Mouse (Mus musculus): ENCODE data around the gene Haus8. TPM values are rescaled to one million over a fixed set of nuclear protein-coding genes. Genes with fewer than 3 reads are reported as not detected.
"Not testable (repeated sequence)": the region's sequence is repeated elsewhere in the genome, so short reads cannot be mapped to it uniquely, and the experiment has no call there.

Haus8 gene
- polyA plus RNA-seq, 1 experiment from 2014 or later: 66.3 TPM

DNA sequence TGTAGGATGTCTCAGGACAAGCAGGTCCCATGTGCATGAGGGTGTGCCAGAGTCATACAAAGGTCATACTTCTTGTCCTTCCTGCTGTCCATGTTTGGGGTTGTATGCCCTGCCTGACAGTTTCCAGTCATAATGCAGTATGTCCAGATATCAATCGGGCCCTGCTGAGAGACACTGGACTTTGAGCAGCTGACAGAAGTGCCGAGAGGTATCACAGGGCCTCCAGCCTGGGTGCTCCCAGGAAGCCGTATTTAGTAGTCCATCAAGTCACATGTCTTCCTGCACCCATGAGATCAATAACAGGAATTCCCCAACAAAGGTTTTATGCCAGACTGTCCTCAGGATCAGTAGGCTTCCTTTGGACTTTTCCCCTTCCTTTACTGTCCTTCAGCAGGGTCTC is 27.0 kb upstream of the Haus8 start:
- no peaks in the 10 kb centered on the region for H3K27me3 ChIP-seq (replicated peaks; ENCODE audit: low read depth, poor library complexity, severe bottlenecking)
- peaks cover 74% of the 10 kb centered on the region for H3K36me3 ChIP-seq (replicated peaks)
- peaks cover 12% of the 10 kb centered on the region; the same call in 1 of the 2 replicates for H3K9me3 ChIP-seq
- no peak for DNase-seq (ENCODE audit: low spot score)
- H3K4me3 ChIP-seq: no peak overlapping the region
- no peaks in the 10 kb centered on the region for H3K4me1 ChIP-seq
- H3K27ac ChIP-seq (replicated peaks): no peak overlapping the region
- WGBS: 93% methylated on average over 3 of the region's 3 CpGs

GRCm38 (mm10) chr8:71297439-71297838 is 24.7 kb upstream of the Haus8 start:
- no peak overlapping the region for H3K4me3 ChIP-seq
- WGBS: 84% methylated on average over 1 of the region's 1 CpGs
- H3K27me3 ChIP-seq (replicated peaks; ENCODE audit: low read depth, poor library complexity, severe bottlenecking): no peaks in the 10 kb centered on the region
- no peak for DNase-seq (ENCODE audit: low spot score)
- no peak overlapping the region for H3K27ac ChIP-seq (replicated peaks)
- no peaks in the 10 kb centered on the region for H3K4me1 ChIP-seq
- H3K36me3 ChIP-seq (replicated peaks): peaks cover 76% of the 10 kb centered on the region
- H3K9me3 ChIP-seq: 0 out of 2 replicates have a peak, but pooled peaks cover 1% of the 10 kb centered on the region

GRCm38 (mm10) chr8:71296784-71297183 is 24.1 kb upstream of the Haus8 start:
- peaks cover 74% of the 10 kb centered on the region for H3K36me3 ChIP-seq (replicated peaks)
- no peaks in the 10 kb centered on the region for H3K27me3 ChIP-seq (replicated peaks; ENCODE audit: low read depth, poor library complexity, severe bottlenecking)
- no peak for DNase-seq (ENCODE audit: low spot score)
- H3K27ac ChIP-seq (replicated peaks): no peak overlapping the region
- H3K4me3 ChIP-seq: no peak overlapping the region
- H3K4me1 ChIP-seq: no peaks in the 10 kb centered on the region
- no peaks in the 10 kb centered on the region for H3K9me3 ChIP-seq
- WGBS: 93% methylated on average over 2 of the region's 2 CpGs

DNA sequence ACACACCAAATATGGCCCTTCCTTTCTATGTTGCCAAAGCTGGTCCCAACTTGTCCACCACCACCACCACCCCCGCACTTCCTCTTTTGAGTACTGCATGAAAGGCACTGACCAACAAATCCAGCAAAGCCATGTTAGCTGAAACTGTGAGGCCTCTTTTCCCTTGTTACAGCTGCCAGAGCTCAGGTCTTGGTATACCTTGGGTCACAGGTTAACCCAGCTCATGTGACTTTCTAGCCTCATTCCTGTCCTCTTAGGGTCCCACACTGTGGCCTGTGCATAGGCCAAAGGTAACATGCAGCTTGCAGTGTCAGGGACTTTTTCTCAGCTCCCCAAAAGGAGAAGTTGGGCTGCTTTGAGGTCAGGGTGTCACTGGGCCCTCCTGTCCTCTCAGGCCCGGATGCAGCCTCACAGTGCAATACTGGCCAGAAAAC is 23.5 kb upstream of the Haus8 start:
- Histone ChIP-seq H3K27me3 (replicated peaks; ENCODE audit: low read depth, poor library complexity, severe bottlenecking) (no peaks in the 10 kb centered on the region), H3K27ac (replicated peaks) (no peak overlapping the region), H3K4me1 (no peaks in the 10 kb centered on the region), H3K9me3 (no peaks in the 10 kb centered on the region), H3K4me3 (no peak overlapping the region), H3K36me3 (replicated peaks) (peaks cover 77% of the 10 kb centered on the region)
- 92% methylated on average over 2 of the region's 2 CpGs for WGBS
- DNase-seq (ENCODE audit: low spot score): no peak

DNA sequence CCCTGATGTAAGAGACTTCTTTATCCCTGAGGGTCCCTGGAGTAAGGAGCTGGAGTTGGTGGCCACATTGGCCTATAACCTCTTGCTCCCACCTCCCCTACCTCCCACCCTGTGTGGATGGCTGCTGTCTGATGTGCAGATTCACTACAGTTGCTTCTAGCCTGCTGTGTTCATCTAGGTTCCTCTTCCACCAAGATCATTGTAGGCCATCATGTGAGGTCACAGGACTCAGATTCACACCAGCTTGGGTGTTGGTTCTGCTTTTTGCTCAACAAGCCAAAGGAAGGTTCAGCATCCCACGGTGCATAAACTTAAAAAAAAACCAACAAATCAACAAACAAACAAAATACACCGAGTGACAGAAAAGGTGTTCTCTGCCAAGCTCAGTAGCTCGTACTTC is 21.2 kb upstream of the Haus8 start:
- peaks cover 91% of the 10 kb centered on the region for H3K36me3 ChIP-seq (replicated peaks)
- 87% methylated on average over 3 of the region's 3 CpGs for WGBS
- not testable (repeated sequence) for DNase-seq (ENCODE audit: low spot score); H3K27ac ChIP-seq (replicated peaks); H3K27me3 ChIP-seq (replicated peaks; ENCODE audit: low read depth, poor library complexity, severe bottlenecking); H3K4me1 ChIP-seq; H3K9me3 ChIP-seq; H3K4me3 ChIP-seq

GRCm38 (mm10) chr8:71291351-71291750 is 18.6 kb upstream of the Haus8 start:
- Histone ChIP-seq H3K27ac (replicated peaks) (no peak overlapping the region), H3K36me3 (replicated peaks) (peaks cover 76% of the 10 kb centered on the region), H3K9me3 (no peaks in the 10 kb centered on the region), H3K4me3 (no peak overlapping the region), H3K27me3 (replicated peaks; ENCODE audit: low read depth, poor library complexity, severe bottlenecking) (no peaks in the 10 kb centered on the region), H3K4me1 (no peaks in the 10 kb centered on the region)
- no peak for DNase-seq (ENCODE audit: low spot score)
- WGBS: 95% methylated on average over 6 of the region's 6 CpGs

GRCm38 (mm10) chr8:71290911-71291310 is 18.2 kb upstream of the Haus8 start:
- Histone ChIP-seq H3K4me1 (no peaks in the 10 kb centered on the region), H3K27ac (replicated peaks) (no peak overlapping the region), H3K4me3 (no peak overlapping the region), H3K36me3 (replicated peaks) (peaks cover 72% of the 10 kb centered on the region), H3K9me3 (no peaks in the 10 kb centered on the region), H3K27me3 (replicated peaks; ENCODE audit: low read depth, poor library complexity, severe bottlenecking) (no peaks in the 10 kb centered on the region)
- no peak for DNase-seq (ENCODE audit: low spot score)
- WGBS: 97% methylated on average over 10 of the region's 10 CpGs

GRCm38 (mm10) chr8:71290211-71290610 is 17.5 kb upstream of the Haus8 start:
- 94% methylated on average over 21 of the region's 21 CpGs for WGBS
- Histone ChIP-seq H3K36me3 (replicated peaks) (peaks cover 68% of the 10 kb centered on the region), H3K27me3 (replicated peaks; ENCODE audit: low read depth, poor library complexity, severe bottlenecking) (no peaks in the 10 kb centered on the region), H3K4me3 (no peak overlapping the region), H3K4me1 (no peaks in the 10 kb centered on the region), H3K27ac (replicated peaks) (no peak overlapping the region), H3K9me3 (no peaks in the 10 kb centered on the region)
- DNase-seq (ENCODE audit: low spot score): no peak

DNA sequence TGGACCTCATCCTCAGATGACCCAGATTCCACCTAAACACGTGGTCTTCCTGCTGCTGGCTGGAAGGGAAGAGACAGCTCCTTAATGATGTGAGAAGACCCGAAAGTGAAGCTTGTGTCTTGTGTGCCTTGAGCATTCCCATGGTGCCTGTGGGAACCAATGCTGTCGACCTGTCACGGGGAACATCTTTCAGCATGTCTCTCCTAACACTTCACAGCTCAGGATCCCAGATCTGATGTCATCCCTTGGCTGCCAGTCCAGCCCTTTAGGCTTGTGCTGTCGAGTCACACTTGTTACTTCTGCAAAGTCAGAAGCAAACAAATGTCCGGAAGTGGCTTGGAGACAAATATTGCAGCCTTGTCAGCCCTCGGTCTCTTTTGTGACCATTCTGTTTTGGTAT is 16.4 kb upstream of the Haus8 start:
- 90% methylated on average over 7 of the region's 7 CpGs for WGBS
- H3K9me3 ChIP-seq: no peaks in the 10 kb centered on the region
- H3K4me1 ChIP-seq: no peaks in the 10 kb centered on the region
- peaks cover 57% of the 10 kb centered on the region for H3K36me3 ChIP-seq (replicated peaks)
- DNase-seq (ENCODE audit: low spot score): no peak
- no peaks in the 10 kb centered on the region for H3K27me3 ChIP-seq (replicated peaks; ENCODE audit: low read depth, poor library complexity, severe bottlenecking)
- H3K4me3 ChIP-seq: no peak overlapping the region
- no peak overlapping the region for H3K27ac ChIP-seq (replicated peaks)

DNA sequence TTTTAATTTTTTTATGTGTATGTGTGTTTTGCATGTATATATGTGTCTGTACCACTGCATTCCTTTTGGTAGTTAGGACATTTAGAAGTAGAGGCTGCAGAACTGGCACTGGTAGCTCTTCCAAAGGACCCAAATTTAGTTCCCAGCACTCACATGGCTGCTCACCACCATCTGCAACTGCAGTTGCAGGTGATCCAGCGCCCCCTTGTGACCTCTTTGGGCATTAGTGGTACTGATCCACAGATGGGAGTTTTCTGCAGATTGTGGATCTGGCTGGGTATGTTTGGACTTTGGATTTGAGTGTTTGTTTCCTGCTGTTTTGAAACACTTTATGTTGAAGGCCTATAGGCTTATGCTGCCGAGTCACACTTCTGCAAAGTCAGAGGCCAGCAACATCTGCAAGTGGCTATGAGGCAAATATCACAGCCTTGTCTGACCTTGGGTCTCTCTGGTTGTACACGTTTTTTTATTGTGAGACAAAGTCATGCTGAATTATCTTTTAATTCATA is 15.8 kb upstream of the Haus8 start:
- no peaks in the 10 kb centered on the region for H3K27me3 ChIP-seq (replicated peaks; ENCODE audit: low read depth, poor library complexity, severe bottlenecking)
- H3K4me1 ChIP-seq: no peaks in the 10 kb centered on the region
- peaks cover 52% of the 10 kb centered on the region for H3K36me3 ChIP-seq (replicated peaks)
- H3K4me3 ChIP-seq: no peak overlapping the region
- no peaks in the 10 kb centered on the region for H3K9me3 ChIP-seq
- DNase-seq (ENCODE audit: low spot score): no peak
- no peak overlapping the region for H3K27ac ChIP-seq (replicated peaks)
- WGBS: 60% methylated on average over 3 of the region's 3 CpGs

GRCm38 (mm10) chr8:71286223-71286622 is 13.5 kb upstream of the Haus8 start:
- H3K27me3 ChIP-seq (replicated peaks; ENCODE audit: low read depth, poor library complexity, severe bottlenecking); H3K27ac ChIP-seq (replicated peaks); DNase-seq (ENCODE audit: low spot score); H3K9me3 ChIP-seq; H3K4me3 ChIP-seq; H3K4me1 ChIP-seq: not testable (repeated sequence)
- WGBS: 92% methylated on average over 2 of the region's 2 CpGs
- H3K36me3 ChIP-seq (replicated peaks): peaks cover 32% of the 10 kb centered on the region

GRCm38 (mm10) chr8:71282621-71283020 is 9.9 kb upstream of the Haus8 start:
- no peak for DNase-seq (ENCODE audit: low spot score)
- Histone ChIP-seq H3K9me3 (no peaks in the 10 kb centered on the region), H3K4me3 (no peak overlapping the region), H3K36me3 (replicated peaks) (peaks cover 4% of the 10 kb centered on the region), H3K4me1 (no peaks in the 10 kb centered on the region), H3K27me3 (replicated peaks; ENCODE audit: low read depth, poor library complexity, severe bottlenecking) (no peaks in the 10 kb centered on the region), H3K27ac (replicated peaks) (no peak overlapping the region)
- whole genome bisulfite sequencing: 81% methylated on average over 5 of the region's 5 CpGs

DNA sequence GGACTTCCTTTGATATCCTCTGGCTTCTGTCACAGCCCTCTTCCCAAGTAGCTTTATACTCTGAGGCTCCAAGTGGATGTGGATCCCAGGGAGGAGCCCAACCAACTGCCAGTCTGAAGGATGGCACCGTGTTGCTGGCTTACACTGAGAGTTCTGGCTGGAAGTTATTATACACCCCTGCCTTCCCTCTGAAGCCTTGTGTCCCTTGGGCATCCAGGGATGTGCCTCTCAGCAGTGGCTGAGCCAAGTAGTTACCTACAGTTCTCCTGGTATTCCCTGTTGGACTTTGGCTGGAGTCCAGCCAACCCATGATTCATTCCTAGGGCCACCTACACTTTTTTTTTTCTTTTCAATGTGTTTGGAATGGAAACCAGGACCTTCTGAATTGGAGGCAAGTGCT is 9.0 kb upstream of the Haus8 start:
- 85% methylated on average over 1 of the region's 1 CpGs for WGBS
- H3K9me3 ChIP-seq; H3K27ac ChIP-seq (replicated peaks); H3K36me3 ChIP-seq (replicated peaks); H3K27me3 ChIP-seq (replicated peaks; ENCODE audit: low read depth, poor library complexity, severe bottlenecking); H3K4me3 ChIP-seq; H3K4me1 ChIP-seq; DNase-seq (ENCODE audit: low spot score): not testable (repeated sequence)

GRCm38 (mm10) chr8:71279409-71279808 is 6.7 kb upstream of the Haus8 start:
- H3K36me3 ChIP-seq (replicated peaks); H3K27me3 ChIP-seq (replicated peaks; ENCODE audit: low read depth, poor library complexity, severe bottlenecking); H3K27ac ChIP-seq (replicated peaks); H3K4me1 ChIP-seq; DNase-seq (ENCODE audit: low spot score); H3K9me3 ChIP-seq; H3K4me3 ChIP-seq: not testable (repeated sequence)
- WGBS: 81% methylated on average over 1 of the region's 1 CpGs
